Mouse (Mus musculus) adrenal gland, adult 8-10 months (tissue): ENCODE measurements around the gene Stkld1. TPM values are rescaled to one million over a fixed set of nuclear protein-coding genes. Genes with fewer than 3 reads are reported as not detected.
A peak's percentile ranks its signal among the peaks of the same experiment; 100 is the strongest.

Experiments used
- DNase-seq: peaks from one replicate; pipeline ENCODE4 v3.0.0; 2022
- total RNA-seq, 4 experiments: library from RNA; stranded (reverse); gene quantifications; 2 replicates each; pipeline ENCODE4 v1.2.4; 2022

Gene Stkld1
- total RNA-seq, 4 experiments from 2014 or later, result 0.75 to 0.77 TPM; not detected in 2

- peak; percentile 90 for DNase-seq
Measured at GRCm38 (mm10) chr2:26963923-26964723, 30.3 kb downstream of the Stkld1 start, which contains the start of gene Rexo4. Rexo4 (minus strand) TSS chr2:26964386.

- no peak for DNase-seq
Measured at GRCm38 (mm10) chr2:26964724-26965370, 31.0 kb downstream of the Stkld1 start.

- DNase-seq, result no peak
Measured at GRCm38 (mm10) chr2:26967262-26967661, 33.4 kb downstream of the Stkld1 start.

- no peak for DNase-seq
Measured at GRCm38 (mm10) chr2:26973116-26973515, 39.3 kb downstream of the Stkld1 start, which contains the start of gene Adamts13. Adamts13 (plus strand) TSS chr2:26973416.

- DNase-seq, result no peak
Measured at GRCm38 (mm10) chr2:26973960-26974359, 40.1 kb downstream of the Stkld1 start.

GRCm38 (mm10) chr2:26980361-26980760, 46.5 kb downstream of the Stkld1 start:
- no peak for DNase-seq

- no peak for DNase-seq
Measured at GRCm38 (mm10) chr2:26984179-26984578, 50.3 kb downstream of the Stkld1 start.

- no peak for DNase-seq
Measured at GRCm38 (mm10) chr2:26984640-26985039, 50.8 kb downstream of the Stkld1 start.

GRCm38 (mm10) chr2:26993936-26994335, 60.1 kb downstream of the Stkld1 start:
- DNase-seq, result no peak

GRCm38 (mm10) chr2:26997498-26997897, 63.7 kb downstream of the Stkld1 start:
- DNase-seq, result no peak

GRCm38 (mm10) chr2:26997993-26998392, 64.1 kb downstream of the Stkld1 start:
- DNase-seq, result no peak

Other genes starting within 250 kb of the Stkld1 start
- not detected for gene Abo, start 69.1 kb upstream of the Stkld1 start, total RNA-seq
- 10 to 100 TPM; 26.0 to 32.8 (median 28.9) TPM for gene Surf6, start 31.2 kb upstream of the Stkld1 start, total RNA-seq
- gene Med22, start 23.4 kb upstream of the Stkld1 start, total RNA-seq, result 10 to 100 TPM; 51.6 to 73.6 (median 62.4) TPM
- 100 to 1,000 TPM; 424 to 496 (median 462) TPM for gene Rpl7a, start 23.3 kb upstream of the Stkld1 start, total RNA-seq
- gene Surf2, start 17.7 kb upstream of the Stkld1 start, total RNA-seq, result 10 to 100 TPM; 43.1 to 55.8 (median 52.2) TPM
- 100 to 1,000 TPM; 128 to 137 (median 135) TPM for gene Surf1, start 17.5 kb upstream of the Stkld1 start, total RNA-seq
- 100 to 1,000 TPM; 161 to 218 (median 182) TPM for gene Surf4, start 119 bp upstream of the Stkld1 start, total RNA-seq
- 10 to 100 TPM; 28.5 to 44.6 (median 37.5) TPM for gene Rexo4, start 30.3 kb downstream of the Stkld1 start, total RNA-seq
- not detected for gene Adamts13, start 39.4 kb downstream of the Stkld1 start, total RNA-seq
- 10 to 100 TPM; 64.5 to 73.5 (median 66.9) TPM for gene Cacfd1, start 75.9 kb downstream of the Stkld1 start, total RNA-seq
- gene Slc2a6, start 94.0 kb downstream of the Stkld1 start, total RNA-seq, result 1 to 10 TPM in 2 of 4 experiments, under 1 TPM in 2; 0.87 to 1.2 (median 1.0) TPM
- under 1 TPM in 1 of 4 experiments, not detected in 3; 0.20 TPM for gene Mymk, start 138.1 kb downstream of the Stkld1 start, total RNA-seq
- gene Adamtsl2, start 145.3 kb downstream of the Stkld1 start, total RNA-seq, result 10 to 100 TPM; 14.3 to 24.8 (median 19.3) TPM
- gene Fam163b, start 208.4 kb downstream of the Stkld1 start, total RNA-seq, result 1 to 10 TPM; 2.5 to 4.4 (median 3.5) TPM
- gene Dbh, start 231.2 kb downstream of the Stkld1 start, total RNA-seq, result 100 to 1,000 TPM; 394 to 536 (median 504) TPM